In the genomic region with DNA sequence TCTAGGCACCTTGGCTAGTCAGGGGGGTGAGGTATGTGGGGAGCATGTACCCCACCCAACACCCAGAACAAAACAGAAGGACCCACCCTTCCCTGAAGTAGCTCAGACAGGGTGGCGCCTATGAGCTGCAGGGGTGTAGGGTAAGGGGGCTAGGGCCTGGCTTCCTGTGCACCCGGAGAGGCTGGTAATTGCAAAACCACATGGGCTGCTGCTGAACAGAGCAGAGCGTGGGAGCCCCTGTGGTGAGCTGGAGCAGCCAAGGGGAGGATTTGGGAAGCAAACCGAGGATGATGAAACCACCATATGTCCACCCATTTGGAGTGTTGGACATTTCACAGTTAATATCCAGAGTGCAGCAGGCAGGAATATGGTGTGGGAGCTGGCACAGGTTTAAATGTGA, we compare ENCODE assay signal across 8 mouse cellular contexts. TPM values are rescaled to one million over a fixed set of nuclear protein-coding genes. Genes with fewer than 3 reads are reported as not detected.
DNase-seq lines count a peak whose midpoint lies in the region; ATAC-seq and TF ChIP-seq lines count a peak whose summit lies in the region.

No protein-coding gene starts in this region.

- 22% methylated on average over 4 of the region's 4 CpGs for WGBS in heart, adult 2 months
- 17% methylated on average over 4 of the region's 4 CpGs for WGBS in limb, embryonic 14.5 days

- H3K27me3 ChIP-seq in heart, adult 2 months (ENCODE audit: control insufficient read depth, insufficient read depth, low read length) = no peaks in the 10 kb centered on the region
- no peaks in the 10 kb centered on the region for H3K27me3 ChIP-seq in limb, embryonic 14.5 days (ENCODE audit: control insufficient read depth, insufficient read depth, low read length)

- 0 out of 2 replicates have a peak overlapping the region, but pooled peaks have one; percentile 13 for H3K9ac ChIP-seq in heart, adult 2 months (ENCODE audit: low read depth, low read length)
- H3K9ac ChIP-seq in limb, embryonic 14.5 days (ENCODE audit: low read depth, low read length, severe bottlenecking) = no peak overlapping the region

- peak; percentile 46 for ATAC-seq in limb, embryonic 14.5 days (ENCODE audit: low FRiP score, low read depth)
- no peak for ATAC-seq in erythroblast, adult 5-6 weeks (replicated peaks; ENCODE audit: low FRiP score, poor library complexity, severe bottlenecking)

- peak overlapping the region; percentile 13; the same call in 1 of the 2 replicates for H3K4me2 ChIP-seq in limb, embryonic 14.5 days (replicated peaks; ENCODE audit: low read depth, low read length, severe bottlenecking)

- H3K36me3 ChIP-seq in heart, adult 2 months (ENCODE audit: control insufficient read depth, insufficient read depth, low read length) = peaks cover 26% of the 10 kb centered on the region
- H3K36me3 ChIP-seq in limb, embryonic 14.5 days (ENCODE audit: control insufficient read depth, insufficient read depth, low read length) = peaks cover 34% of the 10 kb centered on the region

- peak; percentile 98 for TF ChIP-seq EP300 in heart, adult 2 months (IDR thresholded peaks at IDR 0.05; ENCODE audit: insufficient read depth, low read depth, low read length)

- TF ChIP-seq POLR2A in brain, embryonic 14.5 days (IDR thresholded peaks at IDR 0.05; ENCODE audit: borderline replicate concordance, extremely low read depth, insufficient read depth, insufficient read length, poor library complexity, severe bottlenecking) = no peak
- TF ChIP-seq POLR2A in heart, adult 2 months (IDR thresholded peaks at IDR 0.05; ENCODE audit: insufficient read depth, low read depth, low read length) = peak; percentile 57; the same call in 1 of the 2 replicates
- TF ChIP-seq POLR2A in limb, embryonic 14.5 days (IDR thresholded peaks at IDR 0.05; ENCODE audit: borderline replicate concordance, extremely low read depth, insufficient read depth, insufficient read length) = no peak

- peaks cover 46% of the 10 kb centered on the region for H3K4me1 ChIP-seq in heart, adult 2 months (ENCODE audit: control insufficient read depth, insufficient read depth, low read length)
- peaks cover 11% of the 10 kb centered on the region; the same call in 1 of the 2 replicates for H3K4me1 ChIP-seq in limb, embryonic 14.5 days (ENCODE audit: control insufficient read depth, insufficient read depth, low read length)

- H3K4me3 ChIP-seq in left cerebral cortex, adult 2 months = no peak overlapping the region
- no peak overlapping the region for H3K4me3 ChIP-seq in heart, adult 2 months
- no peak overlapping the region for H3K4me3 ChIP-seq in limb, embryonic 14.5 days (replicated peaks; ENCODE audit: low read length)

- intact Hi-C loops in left cerebral cortex, adult 2 months (cut with DNase I) = no loop called here
- intact Hi-C loops in heart, adult 2 months (cut with DNase I) = loop anchor here (1.0 kb wide), 1 partner anchor 26 kb away; a partner anchor contains a TSS

- peak in 1 of 2 experiments; percentile 41 for DNase-seq in left cerebral cortex, adult 2 months (ENCODE audit: extremely low spot score in 1 of 2, low spot score in 2 of 2)
- no peak for DNase-seq in left cerebral cortex, adult 8-10 months (ENCODE audit: low spot score in 2 of 2)
- DNase-seq in brain, embryonic 14.5 days (ENCODE audit: low read depth) = peak; percentile 23
- peak; percentile 78 to 84 for DNase-seq in heart, adult 2 months
- DNase-seq in limb, embryonic 14.5 days (ENCODE audit: low spot score) = peak; percentile 32
- no peak for DNase-seq in ovary, postnatal 10 days (ENCODE audit: low spot score)
- DNase-seq in adrenal gland, adult 18-20 months (ENCODE audit: low spot score in 2 of 2) = no peak

- H3K79me2 ChIP-seq in heart, adult 2 months (replicated peaks; ENCODE audit: control insufficient read depth, insufficient read depth, low read length) = no peaks in the 10 kb centered on the region

- no peaks in the 10 kb centered on the region for H3K9me3 ChIP-seq in limb, embryonic 14.5 days (ENCODE audit: control insufficient read depth, low read length)

- TF ChIP-seq CTCF in left cerebral cortex, adult 2 months (IDR thresholded peaks at IDR 0.05) = no peak
- no peak for TF ChIP-seq CTCF in brain, embryonic 14.5 days (IDR thresholded peaks at IDR 0.05; ENCODE audit: borderline replicate concordance, extremely low read depth, insufficient read depth, insufficient read length)
- TF ChIP-seq CTCF in heart, adult 2 months (IDR thresholded peaks at IDR 0.05) = peak; percentile 39

- H3K27ac ChIP-seq in left cerebral cortex, adult 2 months = peak overlapping the region; percentile 16
- H3K27ac ChIP-seq in heart, adult 2 months = peak overlapping the region; percentile 97
- peak overlapping the region; percentile 55 for H3K27ac ChIP-seq in limb, embryonic 14.5 days (replicated peaks; ENCODE audit: low read depth, low read length)

RNA-seq across cellular contexts. Expression of a gene that starts 3.7 kb away (rescaled TPM):
- total RNA-seq in left cerebral cortex, adult 2 months (2021) = 1 to 10 TPM; 3.4 to 4.1 TPM
- 1 to 10 TPM; 5.4 to 7.4 (median 5.5) TPM for total RNA-seq in left cerebral cortex, adult 8-10 months (2022)
- 4.4 and 6.5 TPM in 2 replicates for polyA plus RNA-seq in brain, embryonic 14.5 days (2012; rRNA removed)
- total RNA-seq in heart, adult 2 months (2021) = 10 to 100 TPM; 11.7 to 13.9 TPM
- 7.0 and 7.7 TPM in 2 replicates for polyA plus RNA-seq in heart, adult 2 months (2012; rRNA removed)
- 15.2 and 17.0 TPM in 2 replicates for polyA plus RNA-seq in limb, embryonic 14.5 days (2012; rRNA removed)
- 1.4 and 2.0 TPM in 2 replicates for polyA plus RNA-seq in limb, embryonic 14.5 days (2014; fragmentation: Nextera tagmentation; extraction: Ambion mirVana)
- 10 to 100 TPM; 15.1 to 19.3 TPM for total RNA-seq in adrenal gland, adult 18-20 months (2021)
- 0.21 TPM in 1 of 2 replicates, not detected in the other for total RNA-seq in erythroblast, adult 5-6 weeks (2015; ENCODE audit: low replicate concordance)
- total RNA-seq in erythroblast, adult 5-6 weeks (2017; ENCODE audit: low replicate concordance) = 0.17 and 0.70 TPM in 2 replicates

RNA-seq across cellular contexts. Expression of a gene that starts 26.0 kb away (rescaled TPM):
- 10 to 100 TPM; 36.4 to 43.5 TPM for total RNA-seq in left cerebral cortex, adult 2 months (2021)
- 10 to 100 TPM; 31.0 to 36.8 (median 35.8) TPM for total RNA-seq in left cerebral cortex, adult 8-10 months (2022)
- 200 and 212 TPM in 2 replicates for polyA plus RNA-seq in brain, embryonic 14.5 days (2012; rRNA removed)
- 100 to 1,000 TPM in 1 of 2 experiments, 10 to 100 TPM in 1; 98.0 to 120 TPM for total RNA-seq in heart, adult 2 months (2021)
- polyA plus RNA-seq in heart, adult 2 months (2012; rRNA removed) = 111 and 142 TPM in 2 replicates
- polyA plus RNA-seq in limb, embryonic 14.5 days (2012; rRNA removed) = 160 and 232 TPM in 2 replicates
- 68.7 and 81.8 TPM in 2 replicates for polyA plus RNA-seq in limb, embryonic 14.5 days (2014; fragmentation: Nextera tagmentation; extraction: Ambion mirVana)
- 100 to 1,000 TPM; 112 to 157 TPM for total RNA-seq in adrenal gland, adult 18-20 months (2021)
- 12.7 and 13.2 TPM in 2 replicates for total RNA-seq in erythroblast, adult 5-6 weeks (2015; ENCODE audit: low replicate concordance)
- 25.8 and 25.9 TPM in 2 replicates for total RNA-seq in erythroblast, adult 5-6 weeks (2017; ENCODE audit: low replicate concordance)

RNA-seq across cellular contexts. Expression of a gene that starts 32.3 kb away (rescaled TPM):
- total RNA-seq in left cerebral cortex, adult 2 months (2021) = 10 to 100 TPM; 64.7 to 72.5 TPM
- total RNA-seq in left cerebral cortex, adult 8-10 months (2022) = 10 to 100 TPM; 58.9 to 66.9 (median 62.6) TPM
- polyA plus RNA-seq in brain, embryonic 14.5 days (2012; rRNA removed) = 105 and 129 TPM in 2 replicates
- 10 to 100 TPM; 13.9 to 14.0 TPM for total RNA-seq in heart, adult 2 months (2021)
- 19.4 and 19.6 TPM in 2 replicates for polyA plus RNA-seq in heart, adult 2 months (2012; rRNA removed)
- 102 and 117 TPM in 2 replicates for polyA plus RNA-seq in limb, embryonic 14.5 days (2012; rRNA removed)
- 60.4 and 65.6 TPM in 2 replicates for polyA plus RNA-seq in limb, embryonic 14.5 days (2014; fragmentation: Nextera tagmentation; extraction: Ambion mirVana)
- 10 to 100 TPM; 48.2 to 54.2 TPM for total RNA-seq in adrenal gland, adult 18-20 months (2021)
- 6.0 and 7.3 TPM in 2 replicates for total RNA-seq in erythroblast, adult 5-6 weeks (2015; ENCODE audit: low replicate concordance)
- total RNA-seq in erythroblast, adult 5-6 weeks (2017; ENCODE audit: low replicate concordance) = 2.5 and 9.6 TPM in 2 replicates

RNA-seq across cellular contexts. Expression of a gene that starts 38.4 kb away (rescaled TPM):
- total RNA-seq in left cerebral cortex, adult 2 months (2021) = 100 to 1,000 TPM in 1 of 2 experiments, 10 to 100 TPM in 1; 94.9 to 108 TPM
- total RNA-seq in left cerebral cortex, adult 8-10 months (2022) = 100 to 1,000 TPM in 2 of 4 experiments, 10 to 100 TPM in 2; 91.7 to 111 (median 101) TPM
- polyA plus RNA-seq in brain, embryonic 14.5 days (2012; rRNA removed) = 110 and 154 TPM in 2 replicates
- 10 to 100 TPM; 36.1 to 38.4 TPM for total RNA-seq in heart, adult 2 months (2021)
- 88.9 and 107 TPM in 2 replicates for polyA plus RNA-seq in heart, adult 2 months (2012; rRNA removed)
- 90.4 and 122 TPM in 2 replicates for polyA plus RNA-seq in limb, embryonic 14.5 days (2012; rRNA removed)
- polyA plus RNA-seq in limb, embryonic 14.5 days (2014; fragmentation: Nextera tagmentation; extraction: Ambion mirVana) = 8.8 and 10.5 TPM in 2 replicates
- 10 to 100 TPM; 31.1 to 40.1 TPM for total RNA-seq in adrenal gland, adult 18-20 months (2021)
- 21.5 and 30.0 TPM in 2 replicates for total RNA-seq in erythroblast, adult 5-6 weeks (2015; ENCODE audit: low replicate concordance)
- 14.5 and 21.1 TPM in 2 replicates for total RNA-seq in erythroblast, adult 5-6 weeks (2017; ENCODE audit: low replicate concordance)

Comparison
In these comparisons a context has a peak if more than half of its experiments do, and no peak if none do; other contexts are left out.
1. DNase-seq: peak in brain, embryonic 14.5 days (single experiment), heart, adult 2 months (2 of 2) and limb, embryonic 14.5 days (single experiment); none in left cerebral cortex, adult 8-10 months (0 of 2), ovary, postnatal 10 days (single experiment) and adrenal gland, adult 18-20 months (0 of 2).
2. H3K27ac ChIP-seq: peak in every context shown above with its lines; median percentile 97 in heart, adult 2 months; 55 in limb, embryonic 14.5 days; 16 in left cerebral cortex, adult 2 months.